Mouse (Mus musculus) testis, adult 2 months (tissue): ENCODE measurements around the gene Tppp2.

ENCODE experiments used
- CTCF ChIP-seq: fragments of 200-500 bp; IDR thresholded peaks from 2 replicates; pipeline ENCODE4 v1.5.1; 2012; ENCODE audit warnings: low read depth, mild to moderate bottlenecking, inconsistent platforms, low read length, moderate library complexity; ENCODE audit not compliant: control insufficient read depth, insufficient read depth, insufficient replicate concordance
- POLR2A ChIP-seq: fragments of 200-500 bp; IDR thresholded peaks from 2 replicates; pipeline ENCODE4 v1.6.1; 2012; ENCODE audit warnings: low read depth, mild to moderate bottlenecking, inconsistent platforms, low read length, moderate library complexity; ENCODE audit not compliant: control insufficient read depth

DNA sequence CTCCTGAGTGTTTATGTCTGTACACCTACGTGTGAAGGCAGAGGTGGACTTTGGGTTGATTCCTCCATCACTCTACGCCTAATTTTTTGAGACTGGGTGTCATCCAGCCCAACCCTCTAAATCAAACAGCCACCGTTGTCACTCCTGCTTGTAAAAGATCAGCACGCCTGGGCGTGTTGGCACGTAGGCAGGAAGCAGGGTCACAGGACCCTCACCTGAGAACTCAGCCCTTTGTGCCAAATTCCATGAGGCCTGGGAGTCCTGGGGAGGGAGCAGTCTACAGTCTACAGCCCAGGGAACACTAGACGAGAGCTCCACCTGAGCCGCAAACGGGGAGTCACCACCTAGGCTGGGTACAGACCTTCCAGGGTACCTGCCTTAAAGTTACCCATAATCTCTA, 14.4 kb upstream of the Tppp2 start:
- TF ChIP-seq CTCF (no peak), POLR2A (no peak)
